26 mouse cellular contexts compared by ENCODE assay signal in genomic region chr9:97829919-97830318, GRCm38 (mm10).
A peak's percentile ranks its signal among the peaks of the same experiment; 100 is the strongest.
DNase-seq lines count a peak whose midpoint lies in the region; ATAC-seq and TF ChIP-seq lines count a peak whose summit lies in the region.
"Had no signal": no experiment of that assay in that cellular context is flagged by ENCODE, and none has a peak within 500 bp of the region (broad histone marks: within the 10 kb centered on the region; RNA-seq: fewer than 3 reads in every experiment).

No protein-coding gene starts in this region.

- peaks cover 42% of the 10 kb centered on the region for H3K4me1 ChIP-seq in heart, embryonic 10.5 days
- H3K4me1 ChIP-seq in kidney, adult 2 months (ENCODE audit: control insufficient read depth, insufficient read depth, low read length): no peaks in the 10 kb centered on the region
- peaks cover 21% of the 10 kb centered on the region; the same call in 1 of the 2 replicates for H3K4me1 ChIP-seq in heart, postnatal 0 days (ENCODE audit: control insufficient read depth, insufficient read depth)
- H3K4me1 ChIP-seq: embryonic facial prominence, embryonic 12.5 days; embryonic facial prominence, embryonic 15.5 days; intestine, embryonic 15.5 days had no signal

- DNase-seq in embryo, embryonic 9.5 days (ENCODE audit: extremely low spot score): peak; percentile 5
- DNase-seq in embryo, embryonic 11 days: no peak
- DNase-seq in heart, embryonic 10.5 days (ENCODE audit: low spot score): peak; percentile 77
- DNase-seq in heart, adult 8-10 months (ENCODE audit: low spot score): no peak
- DNase-seq in kidney, adult 2 months: peak; percentile 7
- DNase-seq in kidney, adult 11 months: no peak
- DNase-seq in heart, postnatal 0 days (ENCODE audit: low spot score): peak; percentile 12
- DNase-seq: adrenal gland, adult 8-10 months; adrenal gland, postnatal 25 days; cerebellum, adult 11-12 months; cerebellum, adult 8-10 months; cerebellum, postnatal 10 days; cerebellum, postnatal 36 days; forebrain, postnatal 0 days; gastrocnemius, adult 2 months; gastrocnemius, postnatal 14 days; kidney, adult 18-20 months had no signal

- ATAC-seq in heart, postnatal 0 days (ENCODE audit: insufficient read depth, low read depth): peak; percentile 63
- ATAC-seq in monocyte, adult 5-6 weeks (replicated peaks; ENCODE audit: insufficient number of reproducible peaks, low FRiP score, low TSS enrichment, poor library complexity, severe bottlenecking): no peak
- ATAC-seq: activated CD4-positive, CD25-positive, alpha-beta regulatory T cell, adult 4 months; forebrain, embryonic 14.5 days; forebrain, postnatal 0 days; hindbrain, embryonic 16.5 days; intestine, embryonic 15.5 days had no signal

- TF ChIP-seq CTCF in kidney, adult 2 months (conservative IDR thresholded peaks at IDR 0.05; ENCODE audit: insufficient read depth, insufficient read length, low read depth, low read length): no peak
- TF ChIP-seq CTCF in heart, postnatal 0 days (IDR thresholded peaks at IDR 0.05; ENCODE audit: low read depth): no peak

- whole genome bisulfite sequencing in heart, embryonic 10.5 days: 42% methylated on average over 2 of the region's 2 CpGs
- 79% methylated on average over 2 of the region's 2 CpGs for WGBS in kidney, adult 2 months
- WGBS in heart, postnatal 0 days: 22% methylated on average over 2 of the region's 2 CpGs

- H3K4me2 ChIP-seq in heart, postnatal 0 days (ENCODE audit: low read depth, low read length): no peak overlapping the region
- H3K4me2 ChIP-seq: embryonic facial prominence, embryonic 12.5 days; embryonic facial prominence, embryonic 15.5 days; hindbrain, embryonic 13.5 days; intestine, embryonic 15.5 days had no signal

- H3K4me3 ChIP-seq in heart, embryonic 10.5 days: no peak overlapping the region
- H3K4me3 ChIP-seq in kidney, adult 2 months (ENCODE audit: insufficient read depth, low read depth, low read length): no peak overlapping the region
- no peak overlapping the region for H3K4me3 ChIP-seq in heart, postnatal 0 days (ENCODE audit: low read depth, low read length)
- H3K4me3 ChIP-seq: embryonic facial prominence, embryonic 12.5 days; embryonic facial prominence, embryonic 15.5 days; gastrocnemius, adult 2 months; hindbrain, embryonic 10.5 days; hindbrain, embryonic 13.5 days; intestine, embryonic 15.5 days had no signal

- no peak for TF ChIP-seq EP300 in heart, postnatal 0 days (IDR thresholded peaks at IDR 0.05; ENCODE audit: low read depth)

- no peak for TF ChIP-seq POLR2A in kidney, adult 2 months (IDR thresholded peaks at IDR 0.05; ENCODE audit: low read depth, low read length)

- H3K36me3 ChIP-seq in heart, embryonic 10.5 days: no peaks in the 10 kb centered on the region
- no peaks in the 10 kb centered on the region for H3K36me3 ChIP-seq in kidney, adult 2 months (ENCODE audit: control insufficient read depth, insufficient read depth, low read length)
- no peaks in the 10 kb centered on the region for H3K36me3 ChIP-seq in heart, postnatal 0 days (replicated peaks; ENCODE audit: control insufficient read depth, insufficient read depth, low read length)
- H3K36me3 ChIP-seq: embryonic facial prominence, embryonic 12.5 days; embryonic facial prominence, embryonic 15.5 days; hindbrain, embryonic 10.5 days; hindbrain, embryonic 13.5 days; intestine, embryonic 15.5 days had no signal

- H3K9me3 ChIP-seq in heart, embryonic 10.5 days: no peaks in the 10 kb centered on the region
- no peaks in the 10 kb centered on the region for H3K9me3 ChIP-seq in heart, postnatal 0 days (replicated peaks; ENCODE audit: control insufficient read depth, low read length)
- H3K9me3 ChIP-seq: embryonic facial prominence, embryonic 12.5 days; embryonic facial prominence, embryonic 15.5 days; hindbrain, embryonic 10.5 days; hindbrain, embryonic 13.5 days; intestine, embryonic 15.5 days had no signal

- no peak overlapping the region for H3K9ac ChIP-seq in heart, postnatal 0 days (replicated peaks; ENCODE audit: low read depth, low read length)
- H3K9ac ChIP-seq: embryonic facial prominence, embryonic 12.5 days; embryonic facial prominence, embryonic 15.5 days; forebrain, postnatal 0 days; hindbrain, embryonic 13.5 days; intestine, embryonic 15.5 days had no signal

- no peaks in the 10 kb centered on the region for H3K27me3 ChIP-seq in heart, embryonic 10.5 days (ENCODE audit: insufficient read depth, poor library complexity, severe bottlenecking)
- no peaks in the 10 kb centered on the region for H3K27me3 ChIP-seq in kidney, adult 2 months (replicated peaks; ENCODE audit: control insufficient read depth, insufficient read depth, low read length)
- no peaks in the 10 kb centered on the region for H3K27me3 ChIP-seq in heart, postnatal 0 days (ENCODE audit: control insufficient read depth, insufficient read depth, low read length)
- H3K27me3 ChIP-seq: embryonic facial prominence, embryonic 12.5 days; embryonic facial prominence, embryonic 15.5 days; intestine, embryonic 15.5 days had no signal

- 0 out of 2 replicates have a peak overlapping the region, but pooled peaks have one; percentile 47 for H3K27ac ChIP-seq in heart, embryonic 10.5 days
- no peak overlapping the region for H3K27ac ChIP-seq in kidney, adult 2 months (ENCODE audit: insufficient read depth, low read depth, low read length)
- H3K27ac ChIP-seq in heart, postnatal 0 days (ENCODE audit: low read depth): no peak overlapping the region
- H3K27ac ChIP-seq: embryonic facial prominence, embryonic 12.5 days; embryonic facial prominence, embryonic 15.5 days; gastrocnemius, adult 2 months; hindbrain, embryonic 10.5 days; hindbrain, embryonic 13.5 days; intestine, embryonic 15.5 days had no signal

Comparison
In these comparisons a context has a peak if more than half of its experiments do, and no peak if none do; other contexts are left out.
1. DNase-seq: peak in embryo, embryonic 9.5 days (single experiment), heart, embryonic 10.5 days (single experiment), kidney, adult 2 months (single experiment) and heart, postnatal 0 days (single experiment); none in embryo, embryonic 11 days (single experiment), heart, adult 8-10 months (single experiment) and kidney, adult 11 months (single experiment).